Mouse (Mus musculus) right cerebral cortex, postnatal 25 days (tissue): ENCODE results near the gene Ccdc186.

ENCODE experiments used
- DNase-seq: peaks from one replicate; pipeline ENCODE4 v3.0.0; 2022

Gene Ccdc186

GRCm38 (mm10) chr19:56749343-56749742 lies 72.6 kb downstream of the Ccdc186 start:
- DNase-seq = no peak

GRCm38 (mm10) chr19:56747878-56748277 lies 74.1 kb downstream of the Ccdc186 start:
- no peak for DNase-seq

GRCm38 (mm10) chr19:56746618-56747017 lies 75.4 kb downstream of the Ccdc186 start:
- DNase-seq = no peak

GRCm38 (mm10) chr19:56745528-56745927 lies 76.5 kb downstream of the Ccdc186 start:
- no peak for DNase-seq

- DNase-seq = no peak
Measured at GRCm38 (mm10) chr19:56745061-56745460, 76.9 kb downstream of the Ccdc186 start.
